Mouse (Mus musculus): Measurements from ENCODE around the gene Arxes2. TPM values are rescaled to one million over a fixed set of nuclear protein-coding genes. Genes with fewer than 3 reads are reported as not detected.

Arxes2 gene
- 1 to 10 TPM; 2.1 to 3.3 TPM for total RNA-seq (2023)

GRCm38 (mm10) chrX:135993664-135994119 lies at the start of gene Arxes2:
TSS of gene Arxes2 (plus strand) at chrX:135993824.

GRCm38 (mm10) chrX:136032799-136033763 lies 39.5 kb downstream of the Arxes2 start, which contains the start of gene Arxes1:
TSS of gene Arxes1 (plus strand) at chrX:136033367.

Other genes with a start within 250 kb of the Arxes2 start
- gene Bhlhb9, start 196.2 kb upstream of the Arxes2 start, total RNA-seq (2023) = 10 to 100 TPM; 20.5 to 24.5 TPM
- 10 to 100 TPM; 15.7 to 19.9 TPM for gene Gprasp2, start 154.8 kb upstream of the Arxes2 start, total RNA-seq (2023)
- gene Arxes1, start 39.5 kb downstream of the Arxes2 start, total RNA-seq (2023) = not detected
- 1 to 10 TPM; 2.3 to 2.4 TPM for gene Bex2, start 74.4 kb downstream of the Arxes2 start, total RNA-seq (2023)
- not detected for gene Nxf3, start 91.4 kb downstream of the Arxes2 start, total RNA-seq (2023)
- not detected for gene Bex4, start 145.2 kb downstream of the Arxes2 start, total RNA-seq (2023)
- under 1 TPM; 0.47 to 0.90 TPM for gene Tceal8, start 178.5 kb downstream of the Arxes2 start, total RNA-seq (2023)
- gene Tceal5, start 210.1 kb downstream of the Arxes2 start, total RNA-seq (2023) = not detected
- gene Tceal7, start 221.0 kb downstream of the Arxes2 start, total RNA-seq (2023) = not detected
- 1 to 10 TPM; 4.3 to 5.6 TPM for gene Bex1, start 221.7 kb downstream of the Arxes2 start, total RNA-seq (2023)